Mouse (Mus musculus): ENCODE results near the gene Opn5. TPM values are rescaled to one million over a fixed set of nuclear protein-coding genes. Genes with fewer than 3 reads are reported as not detected.

Gene Opn5
- total RNA-seq, 2 experiments from 2014 or later = not detected

GRCm38 (mm10) chr17:42576671-42577168, 34.5 kb downstream of the Opn5 start:
- H3K4me3 ChIP-seq = no peak overlapping the region
- peak; percentile 17 for DNase-seq
- TF ChIP-seq CTCF (IDR thresholded peaks at IDR 0.05) = no peak
- intact Hi-C loops (cut with DNase I) = no loop called here
- no peak overlapping the region for H3K27ac ChIP-seq

- Histone ChIP-seq H3K27ac (no peak overlapping the region), H3K4me3 (no peak overlapping the region)
- TF ChIP-seq CTCF (IDR thresholded peaks at IDR 0.05) = no peak
- intact Hi-C loops (cut with DNase I) = no loop called here
- no peak for DNase-seq
These were observed 37.4 kb downstream of the Opn5 start for GRCm38 (mm10) chr17:42573786-42574185.

- Histone ChIP-seq H3K27ac (no peak overlapping the region), H3K4me3 (no peak overlapping the region)
- intact Hi-C loops (cut with DNase I) = no loop called here
- DNase-seq = no peak
- no peak for TF ChIP-seq CTCF (IDR thresholded peaks at IDR 0.05)
These were observed 61.6 kb downstream of the Opn5 start for GRCm38 (mm10) chr17:42549578-42549977.

DNA sequence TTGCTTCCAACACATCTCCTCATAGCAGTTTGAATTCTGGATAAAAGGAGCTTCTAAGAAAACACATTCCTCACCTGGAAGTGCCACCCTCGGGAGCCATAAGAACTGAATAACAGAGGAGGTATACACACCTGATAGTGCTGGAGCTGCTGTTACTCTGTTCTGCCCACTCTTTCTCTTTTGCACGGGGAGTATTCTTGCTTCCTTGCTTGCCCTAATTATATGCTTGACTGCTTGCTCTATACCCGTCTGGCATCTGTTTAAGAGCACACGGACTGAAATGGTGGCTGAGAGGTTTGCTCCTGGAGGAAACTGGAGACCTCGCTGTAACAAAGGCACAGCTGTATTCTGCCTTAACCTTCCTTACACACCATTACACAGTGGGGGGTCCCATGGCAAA, 81.0 kb downstream of the Opn5 start:
- Histone ChIP-seq H3K4me3 (no peak overlapping the region), H3K27ac (no peak overlapping the region)
- intact Hi-C loops (cut with DNase I) = no loop called here
- TF ChIP-seq CTCF (IDR thresholded peaks at IDR 0.05) = no peak
- no peak for DNase-seq

GRCm38 (mm10) chr17:42509356-42510262, 101.6 kb downstream of the Opn5 start:
- H3K27ac ChIP-seq = no peak overlapping the region
- peak; percentile 20 for DNase-seq
- H3K4me3 ChIP-seq = no peak overlapping the region
- no peak for TF ChIP-seq CTCF (IDR thresholded peaks at IDR 0.05)
- intact Hi-C loops (cut with DNase I) = no loop called here

Other genes with a start within 250 kb of the Opn5 start
- gene Adgrf4, start 80.9 kb upstream of the Opn5 start, total RNA-seq (2021) = under 1 TPM; 0.17 to 0.33 TPM
- under 1 TPM; 0.33 to 0.36 TPM for gene Adgrf2, start 130.8 kb upstream of the Opn5 start, total RNA-seq (2021)

Data from gastrocnemius, adult 2 months (tissue).